Mouse (Mus musculus): Measurements from ENCODE around the gene Slc6a21. TPM values are rescaled to one million over a fixed set of nuclear protein-coding genes. Genes with fewer than 3 reads are reported as not detected.

The Slc6a21 gene
- polyA plus RNA-seq (2012; fragmentation: generic; extraction: Trizol) = not detected

DNA sequence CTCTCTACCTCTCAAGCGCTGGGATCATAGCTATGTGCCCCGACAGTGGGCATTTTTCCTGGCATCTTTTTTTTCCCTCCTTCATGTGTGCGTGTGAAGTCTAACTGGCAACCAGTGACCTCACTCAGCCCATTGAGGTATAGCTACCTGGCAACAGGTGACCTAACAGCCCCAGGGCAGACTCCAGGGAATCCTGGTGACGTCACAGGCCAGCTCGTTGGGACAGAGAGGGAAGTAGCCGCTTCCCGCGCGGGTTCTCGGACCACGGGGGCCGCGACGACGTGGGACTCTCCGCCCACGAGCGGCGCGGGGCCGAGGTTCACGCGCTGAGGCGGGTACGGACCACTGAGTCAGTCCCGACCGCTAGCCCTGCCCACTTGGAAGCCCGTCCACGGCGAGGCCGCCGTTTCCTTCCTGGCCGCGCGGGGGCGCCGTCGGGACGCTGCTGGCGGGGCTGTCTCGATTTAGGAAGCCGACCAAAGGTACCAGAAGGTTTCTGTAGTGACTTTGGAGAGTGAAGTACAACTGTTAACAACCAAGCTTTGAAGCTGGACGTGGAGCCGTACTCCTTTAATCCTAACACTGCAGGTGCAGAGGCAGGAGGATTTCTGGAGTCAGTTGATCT lies at the start of gene Slc6a21:
TSS of gene Slc6a21 (plus strand) at position 378 of the 625 bp plus-strand sequence.
- no peak for TF ChIP-seq USF1 (IDR thresholded peaks at IDR 0.05; ENCODE audit: low read depth)
- no peak for TF ChIP-seq POLR2A (IDR thresholded peaks at IDR 0.05; ENCODE audit: insufficient read length, low read depth)
- TF ChIP-seq MYOD1 (IDR thresholded peaks at IDR 0.05; ENCODE audit: control insufficient read depth in 1 of 3, insufficient read length in 2 of 3, low read depth in 2 of 3) = peak in 1 of 3 experiments; percentile 19
- no peak for TF ChIP-seq SRF (IDR thresholded peaks at IDR 0.05; ENCODE audit: control insufficient read depth, insufficient read length, low read depth)
- H3K36me3 ChIP-seq (ENCODE audit: control insufficient read depth, insufficient read depth) = no peaks in the 10 kb centered on the region
- peaks cover 70% of the 10 kb centered on the region for H3K27me3 ChIP-seq (ENCODE audit: control insufficient read depth, insufficient read depth, insufficient read length)
- no peak within 1 kb of the TSS for H3ac ChIP-seq (ENCODE audit: control insufficient read depth, insufficient read length)
- peak within 1 kb of the TSS; percentile 64 for H3K4me2 ChIP-seq (ENCODE audit: low read depth)
- no peaks in the 10 kb centered on the region for H3K79me2 ChIP-seq (ENCODE audit: control insufficient read depth, insufficient read depth)
- H3K4me3 ChIP-seq = no peak within 1 kb of the TSS

DNA sequence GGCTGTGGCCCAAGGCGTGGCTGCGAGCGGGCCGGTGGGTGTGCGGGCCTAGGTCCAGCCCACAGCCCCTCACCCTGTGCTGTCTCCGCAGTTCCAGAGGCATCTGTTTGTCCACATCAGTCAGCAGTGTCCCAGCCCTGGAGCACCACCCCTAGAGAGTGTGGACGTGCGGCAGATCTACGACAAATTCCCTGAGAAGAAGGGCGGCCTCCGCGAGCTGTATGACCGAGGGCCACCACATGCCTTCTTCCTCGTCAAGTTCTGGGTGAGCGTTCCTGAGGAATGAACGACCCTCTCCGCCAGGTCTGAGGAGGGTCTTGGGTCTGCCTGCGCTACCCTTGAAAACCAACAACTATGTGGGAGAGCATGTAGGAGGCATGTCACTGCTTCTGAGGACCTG lies 48.8 kb upstream of the Slc6a21 start:
- H3K27me3 ChIP-seq (ENCODE audit: control insufficient read depth, insufficient read depth, insufficient read length) = no peaks in the 10 kb centered on the region
- no peak overlapping the region for H3K4me3 ChIP-seq
- TF ChIP-seq SRF (IDR thresholded peaks at IDR 0.05; ENCODE audit: control insufficient read depth, insufficient read length, low read depth) (no peak), REST (IDR thresholded peaks at IDR 0.05; ENCODE audit: insufficient read depth, insufficient read length) (no peak), POLR2AphosphoS2 (IDR thresholded peaks at IDR 0.05; ENCODE audit: insufficient read length, low read depth) (no peak), MAX (IDR thresholded peaks at IDR 0.05; ENCODE audit: low read depth) (no peak), MYOG (IDR thresholded peaks at IDR 0.05; ENCODE audit: control insufficient read depth in 1 of 3, insufficient read depth in 1 of 3, insufficient read length in 2 of 3, low read depth in 2 of 3) (no peak), CEBPB (IDR thresholded peaks at IDR 0.05; ENCODE audit: insufficient read depth, poor library complexity, severe bottlenecking) (no peak), TCF12 (IDR thresholded peaks at IDR 0.05; ENCODE audit: insufficient read depth, poor library complexity, severe bottlenecking) (no peak), TCF3 (IDR thresholded peaks at IDR 0.05; ENCODE audit: insufficient read length, low read depth) (no peak), E2F4 (IDR thresholded peaks at IDR 0.05; ENCODE audit: insufficient read depth) (no peak), USF1 (IDR thresholded peaks at IDR 0.05; ENCODE audit: low read depth) (no peak), MYOD1 (IDR thresholded peaks at IDR 0.05; ENCODE audit: control insufficient read depth in 1 of 3, insufficient read length in 2 of 3, low read depth in 2 of 3) (no peak), POLR2A (IDR thresholded peaks at IDR 0.05; ENCODE audit: insufficient read length, low read depth) (no peak)
- H3K4me2 ChIP-seq (ENCODE audit: low read depth) = no peak overlapping the region
- H3K36me3 ChIP-seq (ENCODE audit: control insufficient read depth, insufficient read depth) = peaks cover 19% of the 10 kb centered on the region
- H3K79me2 ChIP-seq (ENCODE audit: control insufficient read depth, insufficient read depth) = no peaks in the 10 kb centered on the region
- no peak overlapping the region for H3ac ChIP-seq (ENCODE audit: control insufficient read depth, insufficient read length)

DNA sequence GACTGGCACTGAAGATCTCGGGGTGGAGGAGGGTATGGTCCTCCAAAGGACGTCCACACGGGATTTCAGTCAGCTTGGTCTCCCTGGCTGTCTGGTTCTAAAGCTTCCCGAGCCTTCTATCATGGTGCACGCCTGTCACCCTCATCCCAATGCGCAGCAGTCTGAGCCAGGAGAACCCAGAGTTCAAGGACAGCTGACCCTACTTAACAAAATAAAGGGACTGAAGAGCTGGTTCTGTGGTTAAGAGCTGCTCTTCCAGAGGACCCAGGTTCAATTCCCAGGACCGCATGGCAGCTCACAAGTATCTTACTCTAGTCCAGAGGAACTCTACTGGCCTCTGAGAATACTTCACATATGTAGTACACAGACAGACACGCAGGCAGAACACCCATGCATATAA lies 48.3 kb upstream of the Slc6a21 start:
- TF ChIP-seq TCF12 (IDR thresholded peaks at IDR 0.05; ENCODE audit: insufficient read depth, poor library complexity, severe bottlenecking) (no peak), MYOD1 (IDR thresholded peaks at IDR 0.05; ENCODE audit: control insufficient read depth in 1 of 3, insufficient read length in 2 of 3, low read depth in 2 of 3) (no peak), REST (IDR thresholded peaks at IDR 0.05; ENCODE audit: insufficient read depth, insufficient read length) (no peak), E2F4 (IDR thresholded peaks at IDR 0.05; ENCODE audit: insufficient read depth) (no peak), USF1 (IDR thresholded peaks at IDR 0.05; ENCODE audit: low read depth) (no peak), SRF (IDR thresholded peaks at IDR 0.05; ENCODE audit: control insufficient read depth, insufficient read length, low read depth) (no peak), CEBPB (IDR thresholded peaks at IDR 0.05; ENCODE audit: insufficient read depth, poor library complexity, severe bottlenecking) (no peak), POLR2A (IDR thresholded peaks at IDR 0.05; ENCODE audit: insufficient read length, low read depth) (no peak), MAX (IDR thresholded peaks at IDR 0.05; ENCODE audit: low read depth) (no peak), TCF3 (IDR thresholded peaks at IDR 0.05; ENCODE audit: insufficient read length, low read depth) (no peak), POLR2AphosphoS2 (IDR thresholded peaks at IDR 0.05; ENCODE audit: insufficient read length, low read depth) (no peak), MYOG (IDR thresholded peaks at IDR 0.05; ENCODE audit: control insufficient read depth in 1 of 3, insufficient read depth in 1 of 3, insufficient read length in 2 of 3, low read depth in 2 of 3) (no peak)
- Histone ChIP-seq H3ac (ENCODE audit: control insufficient read depth, insufficient read length) (no peak overlapping the region), H3K27me3 (ENCODE audit: control insufficient read depth, insufficient read depth, insufficient read length) (no peaks in the 10 kb centered on the region), H3K4me3 (no peak overlapping the region), H3K4me2 (ENCODE audit: low read depth) (no peak overlapping the region), H3K36me3 (ENCODE audit: control insufficient read depth, insufficient read depth) (peaks cover 19% of the 10 kb centered on the region), H3K79me2 (ENCODE audit: control insufficient read depth, insufficient read depth) (no peaks in the 10 kb centered on the region)

DNA sequence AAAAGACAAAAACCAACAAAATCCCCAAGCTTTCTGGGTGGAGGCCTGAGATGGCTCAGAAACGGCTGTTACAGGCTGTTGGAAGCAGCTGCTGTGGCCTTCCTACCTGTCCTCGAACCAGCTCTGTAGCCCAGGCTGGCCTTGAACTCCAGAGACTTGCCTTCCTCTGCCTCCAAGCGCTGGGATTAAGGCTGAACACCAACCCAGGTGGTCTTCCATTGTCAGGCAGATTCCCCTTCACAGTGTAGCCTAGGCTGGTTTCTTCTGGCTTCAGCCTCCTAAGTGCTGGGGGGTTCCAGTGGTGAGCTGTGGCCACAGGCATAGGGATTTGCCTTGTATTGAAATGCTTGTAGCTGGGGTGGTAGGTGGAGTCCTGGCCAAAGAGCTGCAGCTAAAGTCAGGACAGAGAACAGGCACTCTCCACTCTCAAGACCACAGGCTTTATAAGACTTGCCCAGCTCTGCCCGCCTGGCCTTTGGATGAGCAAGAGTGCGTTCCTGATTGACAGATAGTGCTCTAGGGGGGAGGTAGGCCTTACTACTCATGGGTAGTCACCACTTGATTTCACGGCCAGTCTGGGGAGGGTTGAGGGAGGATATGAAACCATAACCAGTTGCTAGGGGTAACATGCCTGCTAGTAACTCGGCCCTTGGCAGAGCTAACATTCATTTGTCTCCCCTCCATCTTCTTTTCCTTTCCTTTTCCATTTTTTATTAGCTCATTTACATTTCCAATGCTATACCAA lies 47.7 kb upstream of the Slc6a21 start:
- no peak overlapping the region for H3K4me2 ChIP-seq (ENCODE audit: low read depth)
- no peaks in the 10 kb centered on the region for H3K27me3 ChIP-seq (ENCODE audit: control insufficient read depth, insufficient read depth, insufficient read length)
- no peak overlapping the region for H3ac ChIP-seq (ENCODE audit: control insufficient read depth, insufficient read length)
- H3K79me2 ChIP-seq (ENCODE audit: control insufficient read depth, insufficient read depth) = no peaks in the 10 kb centered on the region
- peaks cover 16% of the 10 kb centered on the region for H3K36me3 ChIP-seq (ENCODE audit: control insufficient read depth, insufficient read depth)
- H3K4me3 ChIP-seq = no peak overlapping the region
- TF ChIP-seq TCF12 (IDR thresholded peaks at IDR 0.05; ENCODE audit: insufficient read depth, poor library complexity, severe bottlenecking) (no peak), TCF3 (IDR thresholded peaks at IDR 0.05; ENCODE audit: insufficient read length, low read depth) (no peak), POLR2AphosphoS2 (IDR thresholded peaks at IDR 0.05; ENCODE audit: insufficient read length, low read depth) (no peak), MYOG (IDR thresholded peaks at IDR 0.05; ENCODE audit: control insufficient read depth in 1 of 3, insufficient read depth in 1 of 3, insufficient read length in 2 of 3, low read depth in 2 of 3) (no peak), POLR2A (IDR thresholded peaks at IDR 0.05; ENCODE audit: insufficient read length, low read depth) (no peak), MYOD1 (IDR thresholded peaks at IDR 0.05; ENCODE audit: control insufficient read depth in 1 of 3, insufficient read length in 2 of 3, low read depth in 2 of 3) (no peak), CEBPB (IDR thresholded peaks at IDR 0.05; ENCODE audit: insufficient read depth, poor library complexity, severe bottlenecking) (no peak), E2F4 (IDR thresholded peaks at IDR 0.05; ENCODE audit: insufficient read depth) (no peak), USF1 (IDR thresholded peaks at IDR 0.05; ENCODE audit: low read depth) (no peak), SRF (IDR thresholded peaks at IDR 0.05; ENCODE audit: control insufficient read depth, insufficient read length, low read depth) (no peak), REST (IDR thresholded peaks at IDR 0.05; ENCODE audit: insufficient read depth, insufficient read length) (no peak), MAX (IDR thresholded peaks at IDR 0.05; ENCODE audit: low read depth) (no peak)
